Mouse (Mus musculus) CH12.LX (cell line): ENCODE data around the gene Pcyox1. TPM values are rescaled to one million over a fixed set of nuclear protein-coding genes. Genes with fewer than 3 reads are reported as not detected.

Experiments
- DNase-seq: peaks from one replicate; pipeline ENCODE4 v3.0.0-alpha.2; 2013; ENCODE audit errors: extremely low read depth
- H3K27ac ChIP-seq: 2 replicates; pipeline ENCODE4 v1.5.1; 2012; ENCODE audit warnings: low read depth, mild to moderate bottlenecking, control low read depth, moderate library complexity; ENCODE audit not compliant: insufficient read depth
- H3K27me3 ChIP-seq: replicated peaks from 2 replicates; pipeline ENCODE3; 2012; ENCODE audit warnings: inconsistent platforms
- H3K36me3 ChIP-seq, 2 experiments: replicated peaks in 1 of 2; 2 replicates each; pipeline versions ENCODE3 to v1.6.1; 2012; ENCODE audit warnings: inconsistent platforms in 1 of 2, low read length in 1 of 2, mild to moderate bottlenecking in 1 of 2, mixed read lengths in 1 of 2, moderate library complexity in 1 of 2; ENCODE audit not compliant: control insufficient read depth in 1 of 2, insufficient read depth in 1 of 2
- H3K4me1 ChIP-seq, 2 experiments: 2 replicates each; pipeline ENCODE4 v1.6.1; 2012; ENCODE audit warnings: inconsistent platforms in 1 of 2, moderate library complexity in 1 of 2; ENCODE audit not compliant: insufficient read depth in 2 of 2, control insufficient read depth in 1 of 2
- H3K4me2 ChIP-seq: 2 replicates; pipeline ENCODE4 v1.6.1; 2012; ENCODE audit warnings: low read depth, mild to moderate bottlenecking, control low read depth; ENCODE audit not compliant: poor library complexity, insufficient read depth, severe bottlenecking
- H3K4me3 ChIP-seq, 3 experiments: fragments of 150-350 bp in 1 of 3; sonication (generic) in 1 of 3; replicated peaks in 1 of 3; 2 replicates each; pipeline versions ENCODE3 to v1.5.1; 2011 to 2012; ENCODE audit warnings: low read depth in 2 of 3, low read length in 2 of 3, mild to moderate bottlenecking in 2 of 3, moderate library complexity in 2 of 3, control low read depth in 1 of 3, improper control_type of control experiment in 1 of 3, inconsistent platforms in 1 of 3, mixed read lengths in 1 of 3; ENCODE audit not compliant: poor library complexity in 1 of 3
- H3K79me2 ChIP-seq: replicated peaks from 2 replicates; pipeline ENCODE4 v1.6.1; 2012; ENCODE audit warnings: mild to moderate bottlenecking, moderate library complexity; ENCODE audit not compliant: control insufficient read depth, poor library complexity, insufficient read depth, severe bottlenecking; ENCODE audit errors: extremely low read depth
- H3K9ac ChIP-seq: 2 replicates; pipeline ENCODE4 v1.6.1; 2012; ENCODE audit warnings: low read depth, mild to moderate bottlenecking, control low read depth, moderate library complexity; ENCODE audit not compliant: insufficient read depth
- H3K9me3 ChIP-seq: replicated peaks from 2 replicates; pipeline ENCODE3; 2012; ENCODE audit warnings: low read length, inconsistent platforms, mixed read lengths
- BHLHE40 ChIP-seq: IDR thresholded peaks from 2 replicates; pipeline ENCODE4 v1.6.1; 2011; ENCODE audit warnings: mild to moderate bottlenecking, low read depth, low read length, improper control_type of control experiment
- E2F4 ChIP-seq: IDR thresholded peaks from 2 replicates; pipeline ENCODE4 v1.6.1; 2011; ENCODE audit warnings: low read depth, low read length, improper control_type of control experiment; ENCODE audit not compliant: insufficient replicate concordance
- ELF1 ChIP-seq: IDR thresholded peaks from 2 replicates; pipeline ENCODE4 v1.6.1; 2014; ENCODE audit warnings: low read depth, mild to moderate bottlenecking, inconsistent platforms, low read length, improper control_type of control experiment
- EP300 ChIP-seq: IDR thresholded peaks from 2 replicates; pipeline ENCODE4 v1.6.1; 2011; ENCODE audit warnings: low read length, improper control_type of control experiment
- GABPA ChIP-seq: IDR thresholded peaks from 2 replicates; pipeline ENCODE4 v1.6.1; 2012; ENCODE audit warnings: low read depth, low read length, improper control_type of control experiment, inconsistent platforms; ENCODE audit not compliant: insufficient replicate concordance
- HCFC1 ChIP-seq: IDR thresholded peaks from 2 replicates; pipeline ENCODE4 v1.6.1; 2012; ENCODE audit warnings: low read depth, mild to moderate bottlenecking, inconsistent platforms, low read length, improper control_type of control experiment
- IRF4 ChIP-seq: IDR thresholded peaks from 2 replicates; pipeline ENCODE4 v1.6.1; 2014; ENCODE audit warnings: low read depth, mild to moderate bottlenecking, inconsistent platforms, low read length, improper control_type of control experiment
- KAT2A ChIP-seq: IDR thresholded peaks from 2 replicates; pipeline ENCODE4 v1.6.1; 2012; ENCODE audit warnings: low read length, improper control_type of control experiment, inconsistent platforms; ENCODE audit not compliant: insufficient replicate concordance
- MAZ ChIP-seq: IDR thresholded peaks from 2 replicates; pipeline ENCODE4 v1.6.1; 2012; ENCODE audit warnings: low read depth, mild to moderate bottlenecking, inconsistent platforms, low read length, improper control_type of control experiment, moderate library complexity
- MYC ChIP-seq: IDR thresholded peaks from 2 replicates; pipeline ENCODE4 v1.6.1; 2011; ENCODE audit warnings: low read depth, mild to moderate bottlenecking, improper control_type of control experiment, low read length
- NELFE ChIP-seq: IDR thresholded peaks from 2 replicates; pipeline ENCODE4 v1.6.1; 2011; ENCODE audit warnings: low read depth, low read length, improper control_type of control experiment
- NRF1 ChIP-seq: IDR thresholded peaks from 2 replicates; pipeline ENCODE4 v1.6.1; 2014; ENCODE audit warnings: low read depth, mild to moderate bottlenecking, inconsistent platforms, low read length, improper control_type of control experiment, moderate library complexity
- POLR2A ChIP-seq: IDR thresholded peaks from 2 replicates; pipeline ENCODE4 v1.6.1; 2011; ENCODE audit warnings: low read depth, mild to moderate bottlenecking, improper control_type of control experiment, low read length
- RCOR1 ChIP-seq: conservative IDR thresholded peaks from 2 replicates; pipeline ENCODE4 v1.6.1; 2012; ENCODE audit warnings: low read depth, mild to moderate bottlenecking, inconsistent platforms, low read length, improper control_type of control experiment
- SIN3A ChIP-seq: IDR thresholded peaks from 2 replicates; pipeline ENCODE4 v1.6.1; 2012; ENCODE audit warnings: low read length, improper control_type of control experiment, inconsistent platforms
- USF1 ChIP-seq: IDR thresholded peaks from 2 replicates; pipeline ENCODE4 v1.6.1; 2014; ENCODE audit warnings: low read depth, mild to moderate bottlenecking, inconsistent platforms, low read length, improper control_type of control experiment
- ZKSCAN1 ChIP-seq: IDR thresholded peaks from 2 replicates; pipeline ENCODE4 v1.6.1; 2012; ENCODE audit warnings: low read depth, inconsistent platforms, low read length, improper control_type of control experiment, borderline replicate concordance
- ZMIZ1 ChIP-seq: IDR thresholded peaks from 2 replicates; pipeline ENCODE4 v1.6.1; 2012; ENCODE audit warnings: low read depth, mild to moderate bottlenecking, inconsistent platforms, low read length, improper control_type of control experiment
- ZNF384 ChIP-seq: IDR thresholded peaks from 2 replicates; pipeline ENCODE4 v1.6.1; 2012; ENCODE audit warnings: low read depth, low read length, improper control_type of control experiment, inconsistent platforms
- dilution Hi-C: fragments of 300-500 bp; cut with MboI; formaldehyde crosslinking; loops from 2 replicates; pipeline ENCODE4 v1.14.3; 2020; ENCODE audit warnings: low sequenced_read_pairs; ENCODE audit not compliant: extremely low pct_unique_long_range_greater_than_20kb, extremely low pct_ligation_motif_present
- in situ Hi-C: fragments of 300-500 bp; cut with MboI; formaldehyde crosslinking; loops from 3 replicates; pipeline ENCODE4 v1.14.3; 2019; ENCODE audit warnings: low sequenced_read_pairs, low pct_ligation_motif_present, low pct_unique_long_range_greater_than_20kb, mixed read lengths
- polyA plus RNA-seq: library from polyadenylated mRNA; unstranded; fragments of >175 nt; gene quantifications from 2 replicates; pipeline ENCODE4 v1.2.1, GENCODE M21; 2012; ENCODE audit warnings: low read depth; ENCODE audit not compliant: insufficient read length
- total RNA-seq, 2 experiments: library from RNA; depleted of rRNA; stranded (reverse); fragments of 300-350 nt in 1 of 2; fragments of >200 nt in 1 of 2; gene quantifications; 2 replicates each; pipeline ENCODE4 v1.2.3; 2012 to 2014

Gene Pcyox1
- total and polyA plus RNA-seq, 3 experiments = 8.7 to 12.9 (median 12.8) TPM

DNA sequence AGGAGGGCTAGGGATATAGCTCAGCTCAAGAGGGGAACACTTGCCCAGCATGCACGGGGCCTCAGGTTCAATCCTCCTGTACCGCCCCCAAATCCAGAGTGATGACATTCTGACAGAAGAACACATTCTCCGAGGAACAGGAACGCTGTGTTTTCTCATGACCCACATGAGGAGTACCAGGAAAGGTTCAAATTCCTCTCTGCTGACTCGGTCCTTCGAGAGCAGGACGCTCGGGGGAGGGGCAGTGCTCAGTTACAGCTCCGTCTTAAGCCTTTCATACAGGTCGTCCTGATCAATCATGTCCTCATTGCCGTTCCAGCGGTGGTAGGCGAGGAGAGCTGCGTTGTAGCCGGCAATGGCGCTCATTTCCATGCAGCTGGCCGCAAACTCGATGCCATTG lies 8.5 kb downstream of the Pcyox1 start:
- Histone ChIP-seq H3K9me3 (no peaks in the 10 kb centered on the region), H3K79me2 (no peaks in the 10 kb centered on the region), H3K4me3 (no peak overlapping the region), H3K27ac (no peak overlapping the region)
- in situ Hi-C loops = no loop called here
- TF ChIP-seq SIN3A (no peak), HCFC1 (no peak), RCOR1 (no peak), MAZ (no peak), MYC (no peak), E2F4 (no peak), EP300 (no peak), IRF4 (no peak), ZNF384 (no peak), POLR2A (no peak), ELF1 (no peak), GABPA (no peak), ZKSCAN1 (no peak), USF1 (no peak)
- TF ChIP-seq, all 38 proteins: peak for 0
- DNase-seq = no peak
- no peaks in the 10 kb centered on the region for H3K27me3 ChIP-seq
- peaks cover 33 to 58% of the 10 kb centered on the region in 2 experiments for H3K36me3 ChIP-seq
- no peak overlapping the region for H3K4me2 ChIP-seq
- no peak overlapping the region for H3K9ac ChIP-seq
- dilution Hi-C loops = no loop called here
- no peaks in the 10 kb centered on the region for H3K4me1 ChIP-seq

GRCm38 (mm10) chr6:86387313-86387712 lies 9.6 kb downstream of the Pcyox1 start:
- Histone ChIP-seq H3K27ac (no peak overlapping the region), H3K4me1 (no peaks in the 10 kb centered on the region), H3K9ac (no peak overlapping the region), H3K4me2 (no peak overlapping the region)
- in situ Hi-C loops = no loop called here
- no peak for DNase-seq
- no peak for TF ChIP-seq KAT2A
- TF ChIP-seq USF1 = no peak
- no peak for TF ChIP-seq IRF4
- no peak for TF ChIP-seq BHLHE40
- no peak for TF ChIP-seq MYC
- TF ChIP-seq ZMIZ1 = no peak
- no peak for TF ChIP-seq NRF1
- no peak for TF ChIP-seq GABPA
- TF ChIP-seq POLR2A = no peak
- no peak for TF ChIP-seq NELFE
- TF ChIP-seq EP300 = no peak
- TF ChIP-seq, all 38 proteins: peak for 0
- Histone ChIP-seq H3K4me3 (no peak overlapping the region), H3K27me3 (no peaks in the 10 kb centered on the region), H3K9me3 (no peaks in the 10 kb centered on the region), H3K36me3 (peaks cover 32 to 54% of the 10 kb centered on the region in 2 experiments), H3K79me2 (no peaks in the 10 kb centered on the region)
- dilution Hi-C loops = no loop called here
